Mouse (Mus musculus) CH12.LX (cell line): Measurements from ENCODE around the gene Col7a1.

Experiments
- CTCF ChIP-seq, 2 experiments: IDR thresholded peaks in 1 of 2; conservative IDR thresholded peaks in 1 of 2; 2 replicates each; pipeline ENCODE4 v1.5.1; 2011 to 2012; ENCODE audit warnings: low read depth in 2 of 2, low read length in 2 of 2, improper control_type of control experiment in 1 of 2, inconsistent platforms in 1 of 2, mild to moderate bottlenecking in 1 of 2, moderate library complexity in 1 of 2
- POLR2A ChIP-seq: IDR thresholded peaks from 2 replicates; pipeline ENCODE4 v1.6.1; 2011; ENCODE audit warnings: low read depth, mild to moderate bottlenecking, improper control_type of control experiment, low read length

- TF ChIP-seq POLR2A (no peak), CTCF (conservative IDR thresholded peaks at IDR 0.05 in 1 of 2, IDR thresholded peaks at IDR 0.05 in 1 of 2; ENCODE audit: low read depth in 2 of 2, low read length in 2 of 2) (no peak)
Observed at GRCm38 (mm10) chr9:109031001-109031400, 77.6 kb downstream of the Col7a1 start.
